Mouse (Mus musculus): ENCODE measurements around the gene Camta2.

DNA sequence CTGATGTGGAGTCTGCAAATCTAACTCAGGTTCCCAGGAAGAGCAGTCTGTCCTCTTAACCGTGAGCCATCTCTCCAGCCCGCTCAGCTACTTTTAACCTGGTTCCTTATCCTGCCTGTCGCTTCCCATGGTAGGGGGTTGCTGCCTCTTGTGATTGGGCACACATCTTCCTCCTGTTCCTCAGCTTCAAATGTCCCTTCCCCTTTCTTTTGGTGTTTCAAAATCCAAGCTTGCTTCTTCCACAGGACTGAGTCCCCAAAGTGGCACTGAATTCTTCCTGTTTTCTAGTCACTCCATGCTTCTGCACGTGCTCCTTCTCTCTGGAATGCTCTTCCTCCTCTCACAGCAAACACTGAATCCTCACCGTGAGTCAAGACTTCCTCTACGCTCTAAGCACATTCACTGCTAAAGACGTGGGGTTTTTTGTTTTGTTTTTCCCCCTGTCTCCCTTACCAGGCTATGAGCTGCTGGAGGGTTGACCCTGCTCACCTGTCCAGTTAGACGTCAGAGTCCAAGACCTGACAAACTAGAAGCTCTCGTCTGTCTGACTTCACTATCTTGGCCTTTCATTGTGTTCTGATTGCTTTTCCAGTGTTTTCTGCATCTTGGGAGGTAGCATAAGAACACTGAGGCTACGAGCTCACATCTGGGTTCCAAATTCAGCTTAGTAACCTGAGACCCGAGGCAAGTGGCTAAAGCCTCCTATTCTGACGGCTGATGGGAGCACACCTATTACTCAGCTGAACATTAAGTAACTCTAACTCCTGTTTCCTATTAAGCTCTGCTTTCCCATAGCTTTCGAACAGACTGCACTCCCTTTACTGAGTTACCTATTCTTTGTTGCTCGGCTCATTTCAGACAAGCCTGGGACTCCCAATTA lies 20.4 kb downstream of the Camta2 start:
- TF ChIP-seq POLR2A (IDR thresholded peaks at IDR 0.05; ENCODE audit: insufficient read length, low read depth) (no peak), TCF12 (IDR thresholded peaks at IDR 0.05; ENCODE audit: insufficient read depth, poor library complexity, severe bottlenecking) (no peak), MYOG (IDR thresholded peaks at IDR 0.05; ENCODE audit: control insufficient read depth in 1 of 3, insufficient read depth in 1 of 3, insufficient read length in 2 of 3, low read depth in 2 of 3) (no peak), USF1 (IDR thresholded peaks at IDR 0.05; ENCODE audit: low read depth) (no peak)

Data from myocyte (in vitro differentiated cells).